Comparison of ENCODE assay signal across 8 mouse cellular contexts in the genomic region with DNA sequence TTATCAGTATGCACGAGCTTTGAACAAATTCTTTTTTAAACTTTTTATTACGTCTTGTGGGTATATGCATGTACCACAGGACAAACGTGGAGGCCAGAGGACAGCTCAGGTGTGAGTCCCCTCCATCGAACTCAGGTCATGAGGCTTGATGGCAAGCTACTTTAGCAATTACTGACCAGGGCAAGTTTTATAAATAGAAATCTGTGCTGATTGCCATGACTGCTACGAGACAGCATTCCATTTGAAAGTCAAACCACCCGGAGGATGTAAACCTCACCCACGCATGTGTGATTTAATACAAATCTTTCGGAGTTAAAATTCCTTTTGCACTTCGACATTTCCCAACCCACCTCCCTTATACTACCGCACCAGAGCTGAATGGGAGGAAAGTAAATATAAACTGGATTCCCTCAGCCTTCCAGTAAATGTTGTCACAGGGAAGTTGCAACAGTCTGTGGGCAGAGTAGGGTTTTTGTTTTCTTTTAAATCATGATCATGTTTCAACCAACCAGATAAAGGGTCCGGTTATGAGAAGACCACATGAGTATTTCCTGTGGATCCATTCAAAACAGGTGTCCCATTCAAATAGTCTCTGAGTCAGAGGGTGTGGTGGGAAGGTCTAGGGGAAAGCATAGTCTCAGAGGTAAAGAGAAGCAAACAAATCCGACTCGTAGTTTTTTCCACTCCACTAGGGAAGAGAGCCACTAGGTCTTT. TPM values are rescaled to one million over a fixed set of nuclear protein-coding genes. Genes with fewer than 3 reads are reported as not detected.
A peak's percentile ranks its signal among the peaks of the same experiment; 100 is the strongest.
DNase-seq lines count a peak whose midpoint lies in the region; ATAC-seq and TF ChIP-seq lines count a peak whose summit lies in the region.

No protein-coding gene starts in this region.

- no peak for TF ChIP-seq CTCF in small intestine, adult 2 months (IDR thresholded peaks at IDR 0.05; ENCODE audit: extremely low read depth, insufficient read length, insufficient replicate concordance, low read depth, low read length)

- peak overlapping the region; percentile 64 for H3K4me3 ChIP-seq in limb, embryonic 14.5 days (replicated peaks; ENCODE audit: low read length)
- peak overlapping the region; percentile 71 for H3K4me3 ChIP-seq in small intestine, adult 2 months (ENCODE audit: low read depth, low read length)

- peak; percentile 21 to 39 for DNase-seq in cerebellum, adult 18-20 months
- DNase-seq in cerebellum, adult 11-12 months = no peak
- peak; percentile 25 to 29 for DNase-seq in heart, adult 9 months (ENCODE audit: low spot score in 2 of 2)
- DNase-seq in limb, embryonic 14.5 days (ENCODE audit: low spot score) = peak; percentile 26
- DNase-seq in ovary, postnatal 14 days (ENCODE audit: low spot score) = no peak
- no peak for DNase-seq in layer of hippocampus, postnatal 14 days (ENCODE audit: low spot score in 2 of 2)

- no peak for TF ChIP-seq POLR2A in limb, embryonic 14.5 days (IDR thresholded peaks at IDR 0.05; ENCODE audit: borderline replicate concordance, extremely low read depth, insufficient read depth, insufficient read length)
- no peak for TF ChIP-seq POLR2A in small intestine, adult 2 months (IDR thresholded peaks at IDR 0.05; ENCODE audit: low read depth, low read length)

- H3K4me2 ChIP-seq in limb, embryonic 14.5 days (replicated peaks; ENCODE audit: low read depth, low read length, severe bottlenecking) = peak overlapping the region; percentile 90

- peaks cover 3% of the 10 kb centered on the region; the same call in 1 of the 2 replicates for H3K4me1 ChIP-seq in limb, embryonic 14.5 days (ENCODE audit: control insufficient read depth, insufficient read depth, low read length)
- H3K4me1 ChIP-seq in small intestine, adult 2 months (ENCODE audit: control insufficient read depth, insufficient read depth, insufficient read length, low read length) = peaks cover 16% of the 10 kb centered on the region

- no peaks in the 10 kb centered on the region for H3K9me3 ChIP-seq in limb, embryonic 14.5 days (ENCODE audit: control insufficient read depth, low read length)

- ATAC-seq in activated CD4-positive, CD25-positive, alpha-beta regulatory T cell, adult 4 months = peak; percentile 30
- ATAC-seq in limb, embryonic 14.5 days (ENCODE audit: low FRiP score, low read depth) = peak; percentile 45; the same call in 1 of the 2 replicates

- H3K9ac ChIP-seq in limb, embryonic 14.5 days (ENCODE audit: low read depth, low read length, severe bottlenecking) = peak overlapping the region; percentile 71

- no peaks in the 10 kb centered on the region for H3K27me3 ChIP-seq in limb, embryonic 14.5 days (ENCODE audit: control insufficient read depth, insufficient read depth, low read length)
- no peaks in the 10 kb centered on the region for H3K27me3 ChIP-seq in small intestine, adult 2 months (ENCODE audit: control insufficient read depth, insufficient read depth, low read length)

- no peak overlapping the region for H3K27ac ChIP-seq in limb, embryonic 14.5 days (replicated peaks; ENCODE audit: low read depth, low read length)
- peak overlapping the region; percentile 1; the same call in 1 of the 2 replicates for H3K27ac ChIP-seq in small intestine, adult 2 months (ENCODE audit: insufficient read depth, low read depth, low read length)

- H3K36me3 ChIP-seq in limb, embryonic 14.5 days (ENCODE audit: control insufficient read depth, insufficient read depth, low read length) = no peaks in the 10 kb centered on the region
- no peaks in the 10 kb centered on the region for H3K36me3 ChIP-seq in small intestine, adult 2 months (ENCODE audit: control insufficient read depth, insufficient read depth, low read length)

- 23% methylated on average over 13 of the region's 13 CpGs for WGBS in limb, embryonic 14.5 days
- WGBS in small intestine, adult 2 months = 6% methylated on average over 13 of the region's 13 CpGs

RNA-seq across cellular contexts. Expression of gene Aig1, which starts 0.7 kb away (rescaled TPM):
- polyA plus RNA-seq in activated CD4-positive, CD25-positive, alpha-beta regulatory T cell, adult 4 months (2017; shearing (Covaris generic)) = 10 to 100 TPM; 15.6 to 19.7 TPM
- polyA plus RNA-seq in limb, embryonic 14.5 days (2012; rRNA removed) = 18.3 and 20.0 TPM in 2 replicates
- 30.5 and 33.7 TPM in 2 replicates for polyA plus RNA-seq in limb, embryonic 14.5 days (2014; fragmentation: Nextera tagmentation; extraction: Ambion mirVana)
- 40.4 and 70.7 TPM in 2 replicates for polyA plus RNA-seq in small intestine, adult 2 months (2012; rRNA removed)
- total RNA-seq in layer of hippocampus, postnatal 14 days (2021) = 10 to 100 TPM; 62.4 to 64.4 TPM

Comparison
In these comparisons a context has a peak if more than half of its experiments do, and no peak if none do; other contexts are left out.
1. DNase-seq: peak in cerebellum, adult 18-20 months (2 of 2), heart, adult 9 months (2 of 2) and limb, embryonic 14.5 days (single experiment); none in cerebellum, adult 11-12 months (single experiment), ovary, postnatal 14 days (single experiment) and layer of hippocampus, postnatal 14 days (0 of 2).